Mouse (Mus musculus): ENCODE data around the gene Ankrd13a. TPM values are rescaled to one million over a fixed set of nuclear protein-coding genes. Genes with fewer than 3 reads are reported as not detected.

Ankrd13a gene
- polyA plus RNA-seq, 1 experiment from 2014 or later, result 71.9 TPM

DNA sequence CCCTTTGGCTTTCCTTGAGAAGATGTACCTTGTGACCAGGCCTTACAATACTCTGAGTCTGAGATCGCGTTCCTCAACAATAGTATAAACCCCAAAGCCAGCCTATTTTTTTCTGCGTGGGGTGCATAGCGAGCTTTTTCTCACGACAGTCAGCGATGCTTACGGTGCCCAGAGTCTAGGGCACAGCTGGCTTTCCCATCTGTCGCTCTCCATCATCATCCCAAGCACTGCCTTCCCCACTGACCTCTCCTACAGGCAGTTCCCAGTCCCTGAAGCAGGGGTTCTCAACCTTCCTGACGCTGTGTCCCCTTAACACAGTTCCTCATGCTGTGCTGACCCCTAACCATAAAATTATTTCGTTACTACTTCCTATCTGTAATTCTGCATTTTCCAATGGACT, 31.9 kb upstream of the Ankrd13a start:
- Histone ChIP-seq H3K4me3 (ENCODE audit: low read depth, low read length) (no peak overlapping the region), H3K9ac (ENCODE audit: low read length) (no peak overlapping the region), H3K4me1 (ENCODE audit: control insufficient read depth, insufficient read depth, low read length) (no peaks in the 10 kb centered on the region), H3K27me3 (ENCODE audit: control insufficient read depth, insufficient read depth, low read length) (no peaks in the 10 kb centered on the region), H3K4me2 (no peak overlapping the region), H3K27ac (ENCODE audit: low read depth, low read length) (no peak overlapping the region), H3K36me3 (ENCODE audit: control insufficient read depth, insufficient read depth, low read length) (peaks cover 18% of the 10 kb centered on the region), H3K9me3 (ENCODE audit: control insufficient read depth, low read length) (no peaks in the 10 kb centered on the region)
- DNase-seq (ENCODE audit: low spot score, missing footprints) (no peak), ATAC-seq (ENCODE audit: low FRiP score) (no peak)
- WGBS, result 96% methylated on average over 10 of the region's 10 CpGs

DNA sequence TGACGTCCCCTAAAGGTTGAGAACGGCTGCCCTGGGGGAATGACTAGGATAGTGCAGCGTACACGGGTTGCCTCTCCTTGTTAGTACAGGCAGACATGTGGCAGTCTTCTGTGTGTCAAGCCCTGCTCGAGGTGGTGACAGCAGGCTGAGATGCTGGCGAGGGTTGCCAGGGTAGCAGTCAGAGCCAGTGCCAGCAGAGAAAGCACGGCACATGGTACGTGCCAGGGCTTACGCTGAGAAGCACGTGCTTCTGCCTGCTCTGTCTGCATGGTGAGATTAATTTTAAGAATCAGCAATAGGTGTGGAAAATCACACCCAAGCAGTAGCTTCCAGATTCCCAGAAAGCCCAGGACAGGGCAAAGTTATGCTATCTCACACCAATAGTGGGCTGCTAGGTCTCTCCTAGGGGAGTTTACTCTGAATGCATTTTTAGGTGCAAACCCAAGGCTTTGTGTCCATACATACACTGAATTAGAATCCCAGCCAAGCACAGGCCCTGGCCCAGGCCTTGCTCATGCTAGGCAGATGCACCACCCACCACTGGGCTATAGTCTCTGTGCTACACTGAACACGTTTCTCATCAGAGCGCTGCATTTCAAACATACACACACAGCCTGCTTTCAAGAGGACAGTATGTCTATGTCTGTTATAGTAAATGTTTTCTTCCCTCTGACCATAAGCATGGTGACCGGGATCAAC, 31.3 kb upstream of the Ankrd13a start:
- DNase-seq (ENCODE audit: low spot score, missing footprints), result no peak
- Histone ChIP-seq H3K36me3 (ENCODE audit: control insufficient read depth, insufficient read depth, low read length) (peaks cover 17% of the 10 kb centered on the region), H3K27ac (ENCODE audit: low read depth, low read length) (no peak overlapping the region), H3K4me3 (ENCODE audit: low read depth, low read length) (no peak overlapping the region), H3K9me3 (ENCODE audit: control insufficient read depth, low read length) (no peaks in the 10 kb centered on the region), H3K4me2 (no peak overlapping the region), H3K9ac (ENCODE audit: low read length) (no peak overlapping the region), H3K4me1 (ENCODE audit: control insufficient read depth, insufficient read depth, low read length) (no peaks in the 10 kb centered on the region), H3K27me3 (ENCODE audit: control insufficient read depth, insufficient read depth, low read length) (no peaks in the 10 kb centered on the region)
- ATAC-seq (ENCODE audit: low FRiP score), result no peak
- 92% methylated on average over 13 of the region's 13 CpGs for WGBS

DNA sequence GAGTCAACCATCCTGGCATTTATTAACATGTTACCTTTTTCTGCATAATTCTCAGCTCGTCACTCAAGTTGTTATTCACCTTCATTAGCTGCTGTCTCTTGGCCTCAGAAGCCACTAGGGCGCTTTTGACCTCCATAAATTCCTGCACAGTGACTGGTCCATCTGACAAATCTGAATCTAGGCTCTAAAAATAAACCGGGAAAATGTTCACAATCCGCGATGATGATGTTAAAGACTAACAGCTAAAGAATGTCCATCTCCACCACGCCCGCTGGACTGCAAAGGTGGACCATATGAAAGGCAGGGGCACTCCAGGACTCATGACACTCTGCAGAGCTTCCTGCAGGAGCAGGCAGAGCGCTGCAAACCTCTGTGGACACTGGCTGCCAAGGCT, 30.8 kb upstream of the Ankrd13a start:
- WGBS, result 93% methylated on average over 8 of the region's 8 CpGs
- no peak overlapping the region for H3K27ac ChIP-seq (ENCODE audit: low read depth, low read length)
- peaks cover 13% of the 10 kb centered on the region for H3K36me3 ChIP-seq (ENCODE audit: control insufficient read depth, insufficient read depth, low read length)
- H3K9ac ChIP-seq (ENCODE audit: low read length), result no peak overlapping the region
- no peak overlapping the region for H3K4me3 ChIP-seq (ENCODE audit: low read depth, low read length)
- ATAC-seq (ENCODE audit: low FRiP score) (no peak), DNase-seq (ENCODE audit: low spot score, missing footprints) (no peak)
- no peaks in the 10 kb centered on the region for H3K9me3 ChIP-seq (ENCODE audit: control insufficient read depth, low read length)
- H3K27me3 ChIP-seq (ENCODE audit: control insufficient read depth, insufficient read depth, low read length), result no peaks in the 10 kb centered on the region
- no peaks in the 10 kb centered on the region for H3K4me1 ChIP-seq (ENCODE audit: control insufficient read depth, insufficient read depth, low read length)
- H3K4me2 ChIP-seq, result no peak overlapping the region

DNA sequence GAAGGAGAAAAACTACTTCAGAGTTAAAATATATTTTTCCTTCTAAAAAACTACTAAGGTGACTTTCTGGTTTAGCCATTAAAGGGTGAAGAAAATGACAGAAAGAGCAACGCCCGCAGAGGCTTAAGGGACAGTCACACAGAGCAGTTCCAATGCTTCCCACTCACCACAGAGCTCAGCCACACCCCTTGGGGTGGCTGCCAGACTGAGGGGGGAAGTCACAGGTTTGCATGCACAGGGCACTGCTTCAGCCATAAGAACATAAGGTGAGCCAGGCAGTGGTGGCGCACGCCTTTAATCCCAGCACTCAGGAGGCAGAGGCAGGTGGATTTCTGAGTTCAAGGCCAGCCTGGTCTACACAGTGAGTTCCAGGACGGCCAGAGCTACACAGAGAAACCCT, 28.9 kb upstream of the Ankrd13a start:
- ATAC-seq (ENCODE audit: low FRiP score), result no peak
- peaks cover 8% of the 10 kb centered on the region for H3K36me3 ChIP-seq (ENCODE audit: control insufficient read depth, insufficient read depth, low read length)

DNA sequence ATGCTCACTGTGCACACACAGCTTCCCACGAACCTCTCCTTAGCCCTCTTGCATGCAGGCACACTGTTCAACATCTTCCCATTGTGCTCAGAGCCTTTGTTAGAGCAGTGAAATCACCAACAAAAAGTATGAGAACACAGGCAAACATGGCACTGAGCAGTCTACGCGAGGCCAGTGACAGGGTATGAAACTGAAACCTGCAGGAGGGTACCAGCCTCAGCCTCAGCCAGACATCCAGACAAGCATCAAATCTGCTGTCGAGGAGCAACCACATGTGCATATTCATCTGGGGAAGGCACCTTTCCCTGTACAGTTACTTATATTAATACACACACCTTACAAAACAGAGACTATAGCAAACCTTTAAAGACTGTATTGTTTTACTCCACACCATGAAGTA, 27.6 kb upstream of the Ankrd13a start:
- 89% methylated on average over 4 of the region's 4 CpGs for WGBS
- Histone ChIP-seq H3K27me3 (ENCODE audit: control insufficient read depth, insufficient read depth, low read length) (no peaks in the 10 kb centered on the region), H3K4me1 (ENCODE audit: control insufficient read depth, insufficient read depth, low read length) (no peaks in the 10 kb centered on the region), H3K27ac (ENCODE audit: low read depth, low read length) (no peak overlapping the region), H3K4me3 (ENCODE audit: low read depth, low read length) (no peak overlapping the region), H3K9ac (ENCODE audit: low read length) (no peak overlapping the region), H3K36me3 (ENCODE audit: control insufficient read depth, insufficient read depth, low read length) (peaks cover 9% of the 10 kb centered on the region), H3K9me3 (ENCODE audit: control insufficient read depth, low read length) (no peaks in the 10 kb centered on the region), H3K4me2 (no peak overlapping the region)
- DNase-seq (ENCODE audit: low spot score, missing footprints), result no peak
- no peak for ATAC-seq (ENCODE audit: low FRiP score)

More for the DNA sequence above, 28.9 kb upstream of the Ankrd13a start:
- DNase-seq (ENCODE audit: low spot score, missing footprints), result no peak
- Histone ChIP-seq H3K27me3 (ENCODE audit: control insufficient read depth, insufficient read depth, low read length) (no peaks in the 10 kb centered on the region), H3K4me3 (ENCODE audit: low read depth, low read length) (no peak overlapping the region), H3K4me1 (ENCODE audit: control insufficient read depth, insufficient read depth, low read length) (no peaks in the 10 kb centered on the region), H3K4me2 (no peak overlapping the region), H3K27ac (ENCODE audit: low read depth, low read length) (no peak overlapping the region), H3K9ac (ENCODE audit: low read length) (no peak overlapping the region), H3K9me3 (ENCODE audit: control insufficient read depth, low read length) (no peaks in the 10 kb centered on the region)
- WGBS, result 89% methylated on average over 5 of the region's 5 CpGs

DNA sequence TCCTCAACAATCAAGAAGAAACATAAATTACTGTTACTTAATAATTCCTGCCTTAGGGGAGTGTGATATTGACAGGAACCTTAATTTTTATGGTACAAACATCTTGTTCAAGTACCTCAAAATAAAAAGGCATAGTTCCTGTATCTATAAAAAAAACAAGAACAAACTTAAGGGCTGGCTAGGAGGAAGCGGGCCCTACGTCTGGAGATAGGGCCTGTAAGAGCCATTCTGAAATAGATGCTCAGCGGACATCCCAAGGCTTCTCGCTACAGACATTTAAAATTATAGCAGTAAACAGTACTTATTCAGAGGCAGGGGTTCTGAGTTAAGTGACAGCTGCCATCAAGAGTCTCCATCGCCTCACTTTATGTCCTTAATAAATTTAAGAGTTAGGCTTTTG, 27.0 kb upstream of the Ankrd13a start:
- Histone ChIP-seq H3K9me3 (ENCODE audit: control insufficient read depth, low read length) (no peaks in the 10 kb centered on the region), H3K4me2 (no peak overlapping the region), H3K36me3 (ENCODE audit: control insufficient read depth, insufficient read depth, low read length) (peaks cover 11% of the 10 kb centered on the region), H3K4me1 (ENCODE audit: control insufficient read depth, insufficient read depth, low read length) (no peaks in the 10 kb centered on the region), H3K27me3 (ENCODE audit: control insufficient read depth, insufficient read depth, low read length) (no peaks in the 10 kb centered on the region), H3K27ac (ENCODE audit: low read depth, low read length) (no peak overlapping the region), H3K9ac (ENCODE audit: low read length) (no peak overlapping the region), H3K4me3 (ENCODE audit: low read depth, low read length) (no peak overlapping the region)
- no peak for ATAC-seq (ENCODE audit: low FRiP score)
- DNase-seq (ENCODE audit: low spot score, missing footprints), result no peak
- WGBS, result 95% methylated on average over 5 of the region's 5 CpGs

DNA sequence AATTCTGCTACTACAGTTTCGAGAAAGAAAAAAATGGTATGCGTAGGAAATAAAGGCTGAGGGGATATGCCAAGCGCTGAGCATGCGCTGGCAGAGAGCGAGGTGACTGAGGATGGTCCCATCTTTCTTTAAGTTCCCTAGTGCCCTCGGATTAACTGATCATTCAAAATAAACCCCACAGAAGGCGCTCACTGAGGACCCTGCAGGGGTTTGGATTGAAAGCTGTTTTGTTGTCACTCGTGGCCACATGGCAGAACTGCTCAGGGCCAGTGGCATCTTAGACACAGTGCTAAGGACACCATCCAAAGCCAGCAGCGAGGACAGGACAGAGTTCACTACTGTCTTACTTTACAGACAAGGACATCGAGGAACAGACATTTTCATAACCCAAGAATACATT, 24.2 kb upstream of the Ankrd13a start:
- H3K4me3 ChIP-seq (ENCODE audit: low read depth, low read length), result no peak overlapping the region
- H3K4me1 ChIP-seq (ENCODE audit: control insufficient read depth, insufficient read depth, low read length), result no peaks in the 10 kb centered on the region
- ATAC-seq (ENCODE audit: low FRiP score), result no peak
- H3K27me3 ChIP-seq (ENCODE audit: control insufficient read depth, insufficient read depth, low read length), result no peaks in the 10 kb centered on the region
- H3K27ac ChIP-seq (ENCODE audit: low read depth, low read length), result no peak overlapping the region
- H3K36me3 ChIP-seq (ENCODE audit: control insufficient read depth, insufficient read depth, low read length), result peaks cover 9% of the 10 kb centered on the region
- H3K4me2 ChIP-seq, result no peak overlapping the region
- DNase-seq (ENCODE audit: low spot score, missing footprints), result no peak
- WGBS, result 84% methylated on average over 10 of the region's 10 CpGs
- no peak overlapping the region for H3K9ac ChIP-seq (ENCODE audit: low read length)
- H3K9me3 ChIP-seq (ENCODE audit: control insufficient read depth, low read length), result no peaks in the 10 kb centered on the region

DNA sequence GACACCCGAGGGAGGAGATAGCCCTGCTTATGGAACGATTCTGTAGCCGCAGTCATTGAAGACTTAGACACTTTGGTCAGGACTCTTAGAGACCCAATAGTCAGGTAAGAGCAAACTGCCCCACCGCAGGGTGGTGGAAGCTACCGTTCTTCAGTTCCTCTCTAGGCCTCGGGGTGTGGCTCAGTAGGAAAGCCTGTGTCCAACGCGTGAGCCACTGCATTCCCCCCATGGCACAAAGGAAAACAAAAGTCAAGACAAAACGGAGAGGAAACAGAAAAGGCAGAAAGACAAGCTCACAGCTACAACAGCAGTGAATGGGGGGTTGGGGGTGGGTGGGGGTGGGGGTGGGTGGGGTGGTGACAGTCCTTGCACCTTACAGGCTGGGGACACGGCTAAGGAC, 22.1 kb upstream of the Ankrd13a start:
- no peak overlapping the region for H3K9ac ChIP-seq (ENCODE audit: low read length)
- no peak overlapping the region for H3K4me3 ChIP-seq (ENCODE audit: low read depth, low read length)
- WGBS, result 88% methylated on average over 10 of the region's 10 CpGs
- H3K27ac ChIP-seq (ENCODE audit: low read depth, low read length), result no peak overlapping the region
- ATAC-seq (ENCODE audit: low FRiP score), result no peak
- no peaks in the 10 kb centered on the region for H3K9me3 ChIP-seq (ENCODE audit: control insufficient read depth, low read length)
- H3K4me1 ChIP-seq (ENCODE audit: control insufficient read depth, insufficient read depth, low read length), result no peaks in the 10 kb centered on the region
- H3K36me3 ChIP-seq (ENCODE audit: control insufficient read depth, insufficient read depth, low read length), result peaks cover 16% of the 10 kb centered on the region
- no peaks in the 10 kb centered on the region for H3K27me3 ChIP-seq (ENCODE audit: control insufficient read depth, insufficient read depth, low read length)
- H3K4me2 ChIP-seq, result no peak overlapping the region
- no peak for DNase-seq (ENCODE audit: low spot score, missing footprints)

DNA sequence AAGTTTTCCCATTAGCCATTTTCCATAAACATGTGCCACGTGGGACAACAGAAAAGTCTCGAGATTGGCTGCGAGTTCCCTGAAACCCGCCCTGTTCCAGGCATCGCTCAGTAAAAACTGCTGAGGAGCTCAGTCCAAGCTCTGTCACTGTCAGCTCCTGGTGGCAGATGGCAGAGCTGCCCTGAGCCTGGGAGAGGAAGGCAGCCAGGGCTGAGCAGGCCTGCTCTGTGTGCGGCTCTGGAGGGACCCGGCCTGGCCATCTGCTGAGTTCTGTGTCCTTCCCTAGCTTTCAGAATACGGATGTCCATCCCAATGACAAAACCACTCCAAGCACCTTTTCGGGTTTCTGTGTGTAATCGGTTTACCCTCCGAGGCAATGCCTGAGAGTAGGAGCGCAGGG, 21.1 kb upstream of the Ankrd13a start:
- no peak overlapping the region for H3K9ac ChIP-seq (ENCODE audit: low read length)
- 92% methylated on average over 12 of the region's 12 CpGs for WGBS
- H3K36me3 ChIP-seq (ENCODE audit: control insufficient read depth, insufficient read depth, low read length), result peaks cover 16% of the 10 kb centered on the region
- H3K4me2 ChIP-seq, result no peak overlapping the region
- no peaks in the 10 kb centered on the region for H3K27me3 ChIP-seq (ENCODE audit: control insufficient read depth, insufficient read depth, low read length)
- H3K9me3 ChIP-seq (ENCODE audit: control insufficient read depth, low read length), result no peaks in the 10 kb centered on the region
- no peak overlapping the region for H3K4me3 ChIP-seq (ENCODE audit: low read depth, low read length)
- no peaks in the 10 kb centered on the region for H3K4me1 ChIP-seq (ENCODE audit: control insufficient read depth, insufficient read depth, low read length)
- DNase-seq (ENCODE audit: low spot score, missing footprints) (no peak), ATAC-seq (ENCODE audit: low FRiP score) (no peak)
- no peak overlapping the region for H3K27ac ChIP-seq (ENCODE audit: low read depth, low read length)

Data from midbrain, embryonic 11.5 days (tissue).